Mouse (Mus musculus) cerebral cortex, adult 2 months (tissue): ENCODE results near the gene Cdk5r1.

Experiments used
- whole genome bisulfite sequencing: fragments of 180-500 bp; shearing (Covaris S2); methylation state at CpG from one replicate; pipeline ENCODE4 v1.1.7; 2018; 5-methylcytosine and 5-hydroxymethylcytosine counted together

The Cdk5r1 gene

DNA sequence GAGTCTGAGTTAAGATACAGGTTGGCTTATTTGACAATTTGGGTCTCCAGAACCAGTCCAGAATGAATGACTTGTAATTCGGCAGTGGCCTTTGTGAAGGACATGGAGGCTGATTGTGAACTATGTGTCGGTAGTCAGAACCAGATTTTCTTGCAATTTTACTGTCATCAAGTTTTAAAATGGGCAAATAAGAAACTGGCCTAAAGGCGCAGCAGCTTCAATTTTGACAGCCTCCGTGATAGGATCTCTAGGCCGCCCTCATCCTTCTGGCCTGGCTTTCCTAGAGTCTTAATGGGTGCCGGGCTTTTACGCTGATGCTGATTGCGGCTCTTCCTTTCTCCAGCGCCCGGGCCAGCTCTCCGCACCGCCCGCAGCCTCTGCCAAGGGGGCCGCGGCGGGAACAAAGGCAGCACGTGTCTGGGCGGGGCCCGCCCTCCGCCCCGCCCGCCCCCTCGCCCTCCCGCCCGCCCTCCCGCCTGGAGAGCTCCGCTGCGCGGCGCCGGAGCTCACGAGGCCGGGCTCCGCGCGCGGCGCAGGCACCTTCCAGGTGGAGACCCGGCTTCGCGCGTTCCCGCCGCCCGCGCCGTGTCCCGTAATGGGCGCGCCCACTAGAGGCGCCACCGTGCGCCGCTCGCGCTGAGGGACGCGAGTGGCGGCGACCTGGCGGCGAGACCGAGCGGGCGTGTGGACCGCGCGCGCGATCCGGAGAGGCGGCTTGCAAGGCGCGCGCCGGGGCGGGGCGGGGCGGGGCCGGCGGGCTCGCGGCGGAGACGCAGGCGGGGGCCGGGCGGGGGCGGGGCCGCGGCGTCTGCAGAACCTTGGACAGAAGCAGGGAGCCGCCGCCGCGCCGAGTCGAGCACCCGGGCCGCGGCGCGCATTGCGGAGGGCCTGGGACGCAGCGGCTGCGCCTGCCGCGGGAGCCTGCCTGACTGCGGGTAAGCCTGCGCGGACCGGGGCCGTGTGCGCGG, at the start of gene Cdk5r1:
Gene Cdk5r1, plus strand, starts transcription at position 802 of the 968 bp plus-strand sequence.
- WGBS = under 1% methylated on average over 108 of the region's 116 CpGs

DNA sequence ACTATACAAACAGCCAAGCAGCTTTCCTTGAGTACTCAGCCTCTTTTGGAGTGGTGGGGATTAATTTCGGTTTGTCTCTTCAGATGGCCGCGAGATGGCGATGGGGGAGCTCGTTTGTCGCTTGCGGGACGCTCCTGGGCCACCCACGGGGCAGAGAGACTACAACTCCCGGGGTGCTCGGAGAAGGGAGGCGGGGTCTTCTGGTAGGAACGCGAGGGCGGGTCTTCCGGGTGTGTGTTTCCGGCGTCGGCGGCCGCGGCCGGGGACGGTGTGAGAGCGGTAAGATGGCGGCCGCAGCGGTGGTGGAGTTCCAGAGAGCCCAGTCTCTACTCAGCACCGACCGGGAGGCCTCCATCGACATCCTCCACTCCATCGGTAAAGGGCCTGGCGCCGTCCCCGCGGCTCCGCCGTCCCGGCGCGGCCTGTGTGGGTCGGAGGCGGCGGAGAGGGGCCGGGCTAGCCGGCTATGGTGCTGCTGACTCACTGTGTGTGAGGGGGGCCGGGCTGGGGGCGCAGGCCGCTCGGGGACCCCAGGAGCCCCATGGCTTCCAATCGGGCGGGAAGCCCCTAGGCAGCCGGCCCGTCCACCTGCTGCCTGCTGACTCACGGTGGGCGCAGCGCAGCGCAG, 48.3 kb upstream of the Cdk5r1 start, which contains the start of gene Psmd11:
Gene Psmd11, plus strand, starts transcription at position 235 of the 628 bp plus-strand sequence.
- under 1% methylated on average over 58 of the region's 58 CpGs for WGBS

DNA sequence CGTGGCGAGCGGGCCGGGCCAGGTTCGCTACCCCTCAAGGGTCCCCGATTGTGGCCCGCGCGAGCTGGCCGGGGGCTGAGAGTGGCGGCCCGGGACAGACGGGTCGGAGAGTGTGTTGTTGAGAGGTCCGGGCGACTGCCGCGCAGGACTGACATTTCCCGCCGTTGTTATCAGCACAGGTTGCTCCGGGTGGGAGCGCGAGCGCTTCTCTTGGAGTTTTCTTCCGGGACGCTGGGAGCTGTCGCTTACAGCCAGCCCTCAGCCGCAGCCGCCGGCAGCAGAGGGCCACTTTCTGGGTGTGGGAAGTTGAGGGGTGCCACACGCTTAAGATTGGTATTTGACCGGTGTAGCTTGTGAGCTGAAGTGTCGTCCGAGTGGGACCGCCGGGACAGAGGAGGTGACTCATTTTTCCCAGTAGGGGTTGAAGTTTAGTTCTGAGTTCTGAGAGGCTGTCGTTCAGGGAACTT, 47.8 kb upstream of the Cdk5r1 start:
- WGBS = under 1% methylated on average over 37 of the region's 37 CpGs

DNA sequence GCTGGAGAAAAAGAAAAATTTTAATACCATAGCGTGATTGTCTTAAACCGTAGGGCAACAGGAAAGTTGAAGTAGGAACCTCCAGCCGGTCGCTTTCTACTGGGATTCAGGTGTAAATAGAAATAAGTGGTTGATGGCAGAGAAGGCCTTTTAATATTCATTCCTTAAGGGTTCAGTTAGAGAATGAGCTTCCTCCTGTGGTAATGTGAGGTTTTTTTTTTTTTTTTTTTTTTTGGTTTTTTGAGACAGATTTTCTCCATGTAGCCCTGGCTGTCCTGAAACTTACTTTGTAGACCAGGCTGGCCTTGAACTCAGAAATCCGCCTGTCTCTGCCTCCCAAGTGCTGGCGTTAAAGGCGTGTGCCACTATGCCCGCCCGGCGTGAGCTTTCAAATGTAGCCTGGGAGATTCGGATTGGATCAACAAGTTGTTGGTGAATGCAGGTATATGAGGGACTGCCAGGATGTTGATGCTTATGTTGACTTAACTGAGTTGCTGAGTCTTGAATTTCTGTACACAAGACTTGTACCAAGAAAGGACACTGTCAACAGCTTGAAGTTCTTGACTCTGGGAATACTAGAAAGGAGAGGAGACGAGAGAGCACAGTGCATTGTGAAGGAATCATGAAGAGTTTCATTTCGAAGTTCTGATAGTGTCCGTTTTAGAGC, 47.2 kb upstream of the Cdk5r1 start:
- WGBS = 46% methylated on average over 14 of the region's 14 CpGs

DNA sequence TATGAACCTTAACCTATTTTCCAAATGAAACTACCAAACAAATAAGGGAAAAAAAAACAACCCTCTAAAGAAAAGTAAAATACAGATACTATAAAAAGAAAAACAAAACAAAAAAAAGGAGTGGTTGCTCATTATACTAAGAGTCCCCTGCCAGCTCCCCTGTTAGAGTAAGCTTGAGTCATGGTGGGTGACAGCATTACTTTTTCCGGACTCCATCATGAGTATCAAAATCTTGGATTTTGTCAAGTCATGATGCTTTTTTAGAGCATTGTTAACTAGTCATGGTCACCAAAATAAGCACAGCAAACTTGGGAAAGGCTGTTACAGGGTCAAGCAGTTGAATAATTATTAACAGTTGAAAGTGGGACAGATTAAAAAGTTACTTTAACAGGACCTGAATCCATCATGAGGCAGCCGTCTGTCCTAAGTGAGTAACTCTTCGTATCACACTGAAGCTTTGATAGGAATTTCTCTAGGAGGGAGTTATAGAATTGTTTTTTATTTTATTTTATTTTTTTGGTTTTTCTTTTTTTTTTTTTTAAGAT, 46.4 kb upstream of the Cdk5r1 start:
- 69% methylated on average over 3 of the region's 3 CpGs for WGBS

DNA sequence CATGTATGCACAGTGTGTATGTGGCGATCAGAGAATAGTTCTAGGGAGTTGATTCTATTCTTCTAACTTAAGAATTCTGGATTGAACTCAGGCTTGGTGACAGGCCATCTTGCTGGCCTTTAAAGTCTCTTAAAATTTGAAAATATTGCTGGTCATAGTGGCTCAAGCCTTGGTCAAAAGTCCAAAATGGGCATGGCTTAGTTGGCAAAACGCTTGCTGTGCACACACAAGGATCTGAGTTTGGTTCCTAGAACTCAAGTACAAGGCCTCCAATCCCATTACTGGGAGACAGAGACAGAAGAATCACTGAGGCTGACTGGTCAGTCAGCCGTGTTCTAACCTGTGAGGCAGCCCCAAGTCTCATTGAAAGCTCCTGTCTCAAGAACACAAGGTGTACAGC, 29.9 kb upstream of the Cdk5r1 start:
- 91% methylated on average over 3 of the region's 3 CpGs for WGBS

DNA sequence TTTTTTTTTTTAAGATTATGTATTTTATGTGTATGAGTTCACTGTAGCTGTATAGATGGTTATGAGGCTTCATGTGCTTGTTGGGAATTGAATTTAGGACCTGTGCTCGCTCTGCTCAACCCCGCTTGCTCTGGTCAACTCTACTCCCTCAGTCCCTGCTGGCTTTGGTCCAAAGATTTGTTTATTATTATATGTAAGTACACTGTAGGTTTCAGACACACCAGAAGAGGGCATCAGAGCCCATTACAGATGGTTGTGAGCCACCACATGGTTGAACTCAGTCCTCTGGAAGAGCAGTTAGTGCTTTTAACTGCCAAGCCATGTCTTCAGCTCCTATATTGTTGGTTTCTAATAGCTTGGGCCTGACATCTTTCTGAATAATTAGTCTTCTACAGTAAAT, 27.0 kb upstream of the Cdk5r1 start:
- 94% methylated on average over 2 of the region's 2 CpGs for WGBS

DNA sequence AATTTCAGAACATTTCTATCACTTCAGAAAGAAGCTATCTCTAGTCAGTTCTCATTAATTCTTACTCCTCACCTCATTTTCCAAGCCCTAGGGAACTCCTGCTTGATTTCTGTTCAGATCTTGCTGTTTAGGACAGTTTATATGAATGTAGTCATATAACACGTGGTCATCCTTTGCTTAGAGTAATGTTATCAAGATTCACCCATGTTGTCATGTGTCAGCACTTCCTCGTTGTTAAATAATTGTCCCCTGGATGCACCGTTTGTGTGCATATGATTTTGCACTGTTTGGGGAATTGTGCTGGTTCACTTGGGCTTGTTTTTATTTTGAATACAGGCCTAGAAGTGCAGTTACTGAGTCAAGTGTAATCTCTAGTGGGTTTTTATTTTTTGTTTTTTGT, 24.6 kb upstream of the Cdk5r1 start:
- WGBS = 87% methylated on average over 3 of the region's 3 CpGs

DNA sequence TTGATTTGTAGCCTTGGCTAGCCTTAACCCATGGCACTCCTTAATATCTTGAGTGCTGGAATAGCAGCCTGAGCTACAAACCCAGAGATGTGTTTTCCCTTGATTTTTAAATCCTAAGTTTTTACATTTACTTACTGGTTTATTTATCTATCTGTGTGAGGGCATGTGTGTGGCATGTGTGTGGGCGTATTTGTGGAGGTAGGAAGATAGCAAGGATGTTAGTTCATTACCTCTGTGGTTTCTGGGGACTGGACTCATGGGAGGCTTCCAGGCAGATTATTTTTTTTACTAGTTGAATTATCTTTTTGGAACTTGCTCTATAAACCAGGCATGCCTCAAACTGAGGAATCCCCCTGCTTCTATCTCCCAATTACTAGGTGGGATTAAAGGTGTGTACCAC, 23.6 kb upstream of the Cdk5r1 start:
- 98% methylated on average over 1 of the region's 1 CpGs for WGBS

DNA sequence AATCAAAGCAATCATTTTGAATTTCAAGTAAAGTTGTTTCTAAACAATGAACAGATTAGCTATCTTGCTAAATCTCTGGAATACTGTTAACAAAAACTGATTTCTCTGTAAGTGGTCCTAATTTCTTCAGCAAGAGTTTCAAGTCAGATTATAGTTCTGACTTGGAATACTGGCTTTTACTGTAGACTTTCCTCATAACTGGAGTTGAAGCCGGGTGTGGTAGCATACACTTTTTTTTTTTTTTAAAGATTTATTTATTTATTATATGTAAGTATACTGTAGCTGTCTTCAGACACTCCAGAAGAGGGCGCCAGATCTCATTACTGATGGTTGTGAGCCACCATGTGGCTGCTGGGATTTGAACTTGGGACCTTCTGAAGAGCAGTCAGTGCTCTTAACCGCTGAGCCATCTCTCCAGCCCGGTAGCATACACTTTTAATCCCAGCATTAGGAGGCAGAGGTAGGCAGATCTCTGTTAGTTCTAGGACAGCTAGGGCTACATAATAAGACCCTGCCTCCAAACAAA, 13.2 kb upstream of the Cdk5r1 start:
- 88% methylated on average over 4 of the region's 4 CpGs for WGBS

DNA sequence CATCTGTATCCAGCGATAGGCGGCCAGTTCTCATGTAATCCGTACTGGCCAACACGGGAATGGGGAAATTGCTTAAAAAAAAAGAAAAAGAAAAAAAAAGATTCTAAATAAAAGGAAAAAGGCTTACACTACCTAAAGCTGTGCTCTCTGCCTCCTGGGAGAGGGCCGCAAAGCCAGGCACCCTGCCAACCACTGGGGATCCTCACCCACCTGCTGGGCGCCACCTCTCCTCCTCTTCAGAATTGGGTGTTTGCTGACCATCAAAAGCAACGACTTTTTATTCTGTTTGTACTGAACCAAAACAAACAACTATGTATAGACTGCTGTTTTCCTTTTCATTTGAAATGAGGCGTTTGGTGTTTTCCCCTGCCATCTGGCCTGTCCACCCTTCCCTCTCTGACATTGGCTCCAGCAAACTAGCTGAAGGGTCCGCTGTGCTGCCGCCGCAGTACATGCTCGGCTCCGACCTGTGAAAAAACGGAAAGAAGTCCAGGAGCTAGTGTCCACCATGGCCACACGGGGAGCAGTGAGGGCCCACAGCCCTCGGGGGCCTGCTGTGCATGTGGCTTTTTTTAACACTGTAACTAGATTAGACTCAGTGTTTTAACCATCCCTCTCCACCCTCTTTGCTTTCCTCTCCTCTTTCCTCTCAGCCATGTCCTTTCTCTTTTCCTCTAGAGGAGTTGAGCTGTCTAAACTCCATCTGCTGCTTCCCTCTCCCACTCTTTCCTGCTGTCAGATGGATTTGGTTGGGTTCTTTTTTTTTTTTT, 4.8 kb upstream of the Cdk5r1 start:
- 47% methylated on average over 16 of the region's 16 CpGs for WGBS

DNA sequence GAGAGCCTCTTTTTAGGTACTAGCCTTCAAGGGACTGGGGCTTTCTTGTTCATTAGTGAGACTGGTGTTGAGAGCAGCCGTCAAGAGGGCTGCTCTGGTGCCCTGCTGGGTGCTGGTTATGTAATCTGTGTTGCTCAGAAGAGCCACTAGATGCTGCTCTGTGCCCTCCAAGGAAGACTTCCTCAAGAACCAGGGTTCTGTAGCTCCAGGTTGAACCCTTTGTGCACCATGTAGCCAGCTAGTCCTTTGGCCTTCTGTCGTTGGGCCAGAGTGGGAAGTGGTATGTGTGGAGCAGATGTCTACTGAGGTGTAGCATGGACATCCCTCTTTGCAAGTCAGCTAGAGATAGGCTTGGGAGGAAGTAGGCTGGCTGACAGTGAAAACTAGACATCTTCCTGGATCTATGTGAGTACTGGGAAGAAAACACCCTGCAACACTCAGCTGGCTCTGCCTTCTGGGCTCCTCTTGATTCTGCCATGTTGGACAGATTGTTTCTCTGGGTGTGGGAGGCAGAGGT, 2.6 kb upstream of the Cdk5r1 start:
- 10% methylated on average over 2 of the region's 2 CpGs for WGBS

DNA sequence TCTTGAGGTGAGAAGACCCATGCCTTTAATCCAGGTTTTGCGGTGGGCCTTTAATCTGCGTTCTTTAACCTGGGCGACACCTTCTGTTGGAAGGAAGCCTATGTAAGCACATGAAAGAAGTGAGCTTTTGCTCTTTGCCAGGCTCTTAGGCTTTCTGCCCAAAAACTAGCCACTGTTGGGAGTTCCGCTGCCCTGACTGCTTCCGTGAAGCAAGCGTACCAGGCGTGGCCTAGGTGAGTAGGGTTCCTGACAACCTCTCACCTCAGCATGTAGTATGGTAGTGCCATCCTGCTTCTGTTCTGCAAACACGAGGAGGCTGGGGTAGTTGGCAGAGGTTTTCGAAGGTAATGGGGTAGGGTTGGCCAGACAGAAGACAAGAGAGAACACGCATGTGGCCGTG, 2.0 kb upstream of the Cdk5r1 start:
- WGBS = 91% methylated on average over 11 of the region's 11 CpGs

DNA sequence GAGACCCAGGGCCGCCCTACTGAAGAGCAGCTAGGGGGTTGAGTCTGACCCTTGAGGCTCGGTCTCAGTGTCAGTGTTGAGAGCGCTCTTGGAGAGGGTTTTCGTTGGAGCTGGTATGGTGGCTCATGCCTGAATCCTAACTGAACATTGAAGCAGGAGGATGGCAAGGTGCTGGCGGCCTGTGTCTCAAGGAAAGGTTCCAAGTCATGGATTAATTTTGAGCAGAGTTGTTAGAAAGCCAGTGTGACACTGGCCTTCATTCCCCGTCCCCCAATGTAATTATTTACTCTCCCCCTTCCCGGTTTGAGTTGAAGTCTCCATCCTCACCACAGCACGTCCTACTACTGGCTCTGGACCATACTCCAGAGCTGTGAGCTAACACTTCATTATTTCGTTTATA, 1.3 kb upstream of the Cdk5r1 start:
- WGBS = 89% methylated on average over 9 of the region's 9 CpGs

DNA sequence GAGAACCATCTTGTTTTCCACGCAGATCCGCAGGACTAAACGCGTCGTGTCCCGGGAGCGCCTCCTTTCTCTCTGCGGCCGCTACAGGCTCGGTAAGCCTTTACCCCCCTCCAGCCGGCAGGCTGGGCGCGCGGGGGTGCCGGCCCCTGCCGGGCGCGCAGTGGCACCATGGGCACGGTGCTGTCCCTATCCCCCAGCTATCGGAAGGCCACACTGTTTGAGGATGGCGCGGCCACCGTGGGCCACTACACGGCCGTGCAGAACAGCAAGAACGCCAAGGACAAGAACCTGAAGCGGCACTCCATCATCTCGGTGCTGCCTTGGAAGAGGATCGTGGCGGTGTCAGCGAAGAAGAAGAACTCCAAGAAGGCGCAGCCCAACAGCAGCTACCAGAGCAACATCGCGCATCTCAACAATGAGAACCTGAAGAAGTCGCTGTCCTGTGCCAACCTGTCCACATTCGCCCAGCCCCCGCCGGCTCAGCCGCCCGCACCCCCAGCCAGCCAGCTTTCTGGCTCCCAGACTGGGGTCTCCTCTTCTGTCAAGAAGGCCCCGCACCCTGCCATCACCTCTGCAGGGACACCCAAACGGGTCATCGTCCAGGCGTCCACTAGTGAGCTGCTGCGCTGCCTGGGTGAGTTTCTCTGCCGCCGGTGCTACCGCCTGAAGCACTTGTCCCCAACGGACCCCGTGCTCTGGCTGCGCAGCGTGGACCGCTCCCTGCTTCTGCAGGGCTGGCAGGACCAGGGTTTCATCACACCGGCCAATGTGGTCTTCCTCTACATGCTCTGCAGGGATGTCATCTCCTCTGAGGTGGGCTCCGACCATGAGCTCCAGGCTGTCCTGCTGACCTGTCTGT, 747 bp downstream of the Cdk5r1 start:
- WGBS = 7% methylated on average over 55 of the region's 55 CpGs

DNA sequence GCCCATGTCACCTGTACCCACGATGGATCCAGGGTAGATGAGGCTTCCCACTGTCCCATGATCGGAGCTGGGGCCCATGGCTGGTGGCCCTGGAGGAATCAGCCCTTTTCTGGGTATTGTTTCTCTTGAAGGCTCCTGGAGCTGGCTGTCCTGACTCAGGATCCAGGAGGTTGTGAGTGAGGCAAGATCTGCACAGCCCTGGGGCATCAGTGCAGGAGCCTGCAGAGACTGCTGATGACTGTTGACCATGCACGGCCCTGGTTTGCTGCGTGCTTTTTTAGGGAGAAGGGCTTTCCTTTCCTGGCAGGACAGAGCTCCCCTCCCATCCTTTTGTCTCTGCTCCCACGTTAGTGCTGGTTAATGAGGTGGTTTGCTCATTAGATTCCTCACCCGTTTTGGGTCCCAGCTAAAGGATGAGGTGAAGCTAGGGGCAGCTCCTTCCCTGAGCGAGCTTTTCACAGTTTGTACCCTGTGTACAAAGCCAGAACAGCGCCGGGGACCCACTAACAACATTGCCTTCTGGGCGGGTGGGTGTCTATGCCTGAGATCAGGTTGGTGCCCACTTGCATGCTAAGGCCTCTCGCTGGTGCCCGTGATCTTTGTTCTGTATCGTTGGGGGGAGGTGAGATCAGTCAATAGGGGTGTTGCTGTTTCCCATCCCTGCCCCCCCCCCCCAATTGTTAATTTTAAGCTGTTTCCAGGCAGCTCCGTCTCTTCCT, 2.0 kb downstream of the Cdk5r1 start:
- WGBS = 35% methylated on average over 14 of the region's 14 CpGs

DNA sequence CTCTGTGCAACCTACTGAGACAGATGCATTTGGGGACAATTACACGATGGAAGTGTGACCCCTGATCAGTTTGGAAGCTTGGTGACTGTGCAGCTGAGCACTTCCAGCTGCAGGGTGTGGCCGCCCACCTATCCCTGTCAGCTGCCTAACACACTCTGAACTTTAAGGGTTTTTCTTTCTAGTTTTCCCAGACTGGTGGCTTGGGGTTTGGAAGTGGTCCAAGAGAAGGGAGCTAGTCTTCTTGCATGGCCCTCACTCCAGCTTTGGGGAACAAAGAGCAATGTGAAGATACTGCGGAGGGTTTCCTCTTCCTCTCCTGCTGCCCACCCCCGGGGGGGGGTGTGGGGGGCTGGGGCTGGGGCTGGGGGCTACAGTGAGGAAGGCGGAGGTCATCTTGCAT, 2.6 kb downstream of the Cdk5r1 start:
- 24% methylated on average over 5 of the region's 5 CpGs for WGBS

DNA sequence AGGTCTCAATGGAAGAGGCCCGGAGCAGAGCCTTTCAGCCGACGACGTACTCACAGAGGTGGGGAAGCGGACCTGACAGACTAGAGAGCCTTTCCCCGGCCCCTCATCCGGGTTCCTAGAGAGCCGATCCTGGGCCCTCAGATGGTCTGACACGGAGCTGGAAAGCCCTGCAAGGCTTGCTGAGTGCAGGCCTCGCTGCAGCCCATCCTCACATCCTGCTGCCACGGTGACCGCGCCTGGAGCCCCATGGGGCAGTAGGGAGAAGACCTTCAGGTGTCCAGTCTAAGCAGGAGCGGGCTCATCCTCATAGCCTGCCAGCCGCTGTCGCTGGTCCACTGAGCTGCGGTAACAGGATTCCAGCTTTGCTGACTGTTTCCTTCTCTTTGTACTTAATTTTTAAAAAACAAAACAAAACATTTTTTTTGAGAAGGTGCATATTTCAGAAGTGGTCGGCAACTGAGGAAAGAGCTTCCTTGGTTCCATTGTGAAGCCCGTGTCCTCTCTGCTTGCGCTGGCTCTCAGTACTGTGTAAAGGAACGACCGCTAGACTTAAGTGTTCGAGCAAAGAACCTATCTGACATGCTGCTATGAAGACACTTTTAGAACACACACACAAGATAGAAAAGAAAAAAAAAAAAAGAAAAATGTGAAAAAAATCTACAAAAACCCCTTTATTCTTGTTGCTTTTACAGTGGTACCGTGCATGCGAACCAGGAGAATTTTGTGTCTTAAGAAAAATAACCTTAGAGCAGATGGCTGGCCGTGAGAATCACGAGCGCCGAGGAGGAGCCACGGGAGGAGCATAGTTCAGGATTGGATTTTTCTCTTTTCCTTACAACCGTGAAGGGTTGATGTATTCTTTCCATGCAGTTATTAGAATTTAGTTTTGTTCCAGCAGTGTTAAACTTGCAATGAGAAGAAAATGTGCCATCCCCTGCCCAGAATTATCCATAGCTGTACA, 3.4 kb downstream of the Cdk5r1 start:
- 33% methylated on average over 31 of the region's 31 CpGs for WGBS
